Mouse (Mus musculus) CH12.LX (cell line): Measurements from ENCODE around the gene Cfap74. TPM values are rescaled to one million over a fixed set of nuclear protein-coding genes. Genes with fewer than 3 reads are reported as not detected.

Experiments used
- DNase-seq: peaks from one replicate; pipeline ENCODE4 v3.0.0-alpha.2; 2013; ENCODE audit errors: extremely low read depth
- H3K27ac ChIP-seq: 2 replicates; pipeline ENCODE4 v1.5.1; 2012; ENCODE audit warnings: low read depth, mild to moderate bottlenecking, control low read depth, moderate library complexity; ENCODE audit not compliant: insufficient read depth
- H3K27me3 ChIP-seq: replicated peaks from 2 replicates; pipeline ENCODE3; 2012; ENCODE audit warnings: inconsistent platforms
- H3K36me3 ChIP-seq, 2 experiments: replicated peaks in 1 of 2; 2 replicates each; pipeline versions ENCODE3 to v1.6.1; 2012; ENCODE audit warnings: inconsistent platforms in 1 of 2, low read length in 1 of 2, mild to moderate bottlenecking in 1 of 2, mixed read lengths in 1 of 2, moderate library complexity in 1 of 2; ENCODE audit not compliant: control insufficient read depth in 1 of 2, insufficient read depth in 1 of 2
- H3K4me1 ChIP-seq, 2 experiments: 2 replicates each; pipeline ENCODE4 v1.6.1; 2012; ENCODE audit warnings: inconsistent platforms in 1 of 2, moderate library complexity in 1 of 2; ENCODE audit not compliant: insufficient read depth in 2 of 2, control insufficient read depth in 1 of 2
- H3K4me2 ChIP-seq: 2 replicates; pipeline ENCODE4 v1.6.1; 2012; ENCODE audit warnings: low read depth, mild to moderate bottlenecking, control low read depth; ENCODE audit not compliant: poor library complexity, insufficient read depth, severe bottlenecking
- H3K4me3 ChIP-seq, 3 experiments: fragments of 150-350 bp in 1 of 3; sonication (generic) in 1 of 3; replicated peaks in 1 of 3; 2 replicates each; pipeline versions ENCODE3 to v1.5.1; 2011 to 2012; ENCODE audit warnings: low read depth in 2 of 3, low read length in 2 of 3, mild to moderate bottlenecking in 2 of 3, moderate library complexity in 2 of 3, control low read depth in 1 of 3, improper control_type of control experiment in 1 of 3, inconsistent platforms in 1 of 3, mixed read lengths in 1 of 3; ENCODE audit not compliant: poor library complexity in 1 of 3
- H3K79me2 ChIP-seq: replicated peaks from 2 replicates; pipeline ENCODE4 v1.6.1; 2012; ENCODE audit warnings: mild to moderate bottlenecking, moderate library complexity; ENCODE audit not compliant: control insufficient read depth, poor library complexity, insufficient read depth, severe bottlenecking; ENCODE audit errors: extremely low read depth
- H3K9ac ChIP-seq: 2 replicates; pipeline ENCODE4 v1.6.1; 2012; ENCODE audit warnings: low read depth, mild to moderate bottlenecking, control low read depth, moderate library complexity; ENCODE audit not compliant: insufficient read depth
- H3K9me3 ChIP-seq: replicated peaks from 2 replicates; pipeline ENCODE3; 2012; ENCODE audit warnings: low read length, inconsistent platforms, mixed read lengths
- CHD2 ChIP-seq: IDR thresholded peaks from 2 replicates; pipeline ENCODE4 v1.6.1; 2011; ENCODE audit warnings: low read length, improper control_type of control experiment
- CTCF ChIP-seq, 2 experiments: IDR thresholded peaks in 1 of 2; conservative IDR thresholded peaks in 1 of 2; 2 replicates each; pipeline ENCODE4 v1.5.1; 2011 to 2012; ENCODE audit warnings: low read depth in 2 of 2, low read length in 2 of 2, improper control_type of control experiment in 1 of 2, inconsistent platforms in 1 of 2, mild to moderate bottlenecking in 1 of 2, moderate library complexity in 1 of 2
- GABPA ChIP-seq: IDR thresholded peaks from 2 replicates; pipeline ENCODE4 v1.6.1; 2012; ENCODE audit warnings: low read depth, low read length, improper control_type of control experiment, inconsistent platforms; ENCODE audit not compliant: insufficient replicate concordance
- IRF4 ChIP-seq: IDR thresholded peaks from 2 replicates; pipeline ENCODE4 v1.6.1; 2014; ENCODE audit warnings: low read depth, mild to moderate bottlenecking, inconsistent platforms, low read length, improper control_type of control experiment
- MAZ ChIP-seq: IDR thresholded peaks from 2 replicates; pipeline ENCODE4 v1.6.1; 2012; ENCODE audit warnings: low read depth, mild to moderate bottlenecking, inconsistent platforms, low read length, improper control_type of control experiment, moderate library complexity
- MXI1 ChIP-seq: IDR thresholded peaks from 2 replicates; pipeline ENCODE4 v1.6.1; 2011; ENCODE audit warnings: mild to moderate bottlenecking, low read depth, low read length, improper control_type of control experiment
- MYC ChIP-seq: IDR thresholded peaks from 2 replicates; pipeline ENCODE4 v1.6.1; 2011; ENCODE audit warnings: low read depth, mild to moderate bottlenecking, improper control_type of control experiment, low read length
- NELFE ChIP-seq: IDR thresholded peaks from 2 replicates; pipeline ENCODE4 v1.6.1; 2011; ENCODE audit warnings: low read depth, low read length, improper control_type of control experiment
- NRF1 ChIP-seq: IDR thresholded peaks from 2 replicates; pipeline ENCODE4 v1.6.1; 2014; ENCODE audit warnings: low read depth, mild to moderate bottlenecking, inconsistent platforms, low read length, improper control_type of control experiment, moderate library complexity
- RAD21 ChIP-seq: IDR thresholded peaks from 2 replicates; pipeline ENCODE4 v1.6.1; 2011; ENCODE audit warnings: low read depth, mild to moderate bottlenecking, low read length, improper control_type of control experiment, moderate library complexity
- SIN3A ChIP-seq: IDR thresholded peaks from 2 replicates; pipeline ENCODE4 v1.6.1; 2012; ENCODE audit warnings: low read length, improper control_type of control experiment, inconsistent platforms
- TBP ChIP-seq: conservative IDR thresholded peaks from 2 replicates; pipeline ENCODE4 v1.6.1; 2011; ENCODE audit warnings: low read depth, low read length, improper control_type of control experiment
- TCF12 ChIP-seq: IDR thresholded peaks from 2 replicates; pipeline ENCODE4 v1.6.1; 2014; ENCODE audit warnings: low read depth, mild to moderate bottlenecking, inconsistent platforms, low read length, improper control_type of control experiment
- UBTF ChIP-seq: IDR thresholded peaks from 2 replicates; pipeline ENCODE4 v1.6.1; 2012; ENCODE audit warnings: low read depth, mild to moderate bottlenecking, inconsistent platforms, low read length, improper control_type of control experiment, moderate library complexity
- ZKSCAN1 ChIP-seq: IDR thresholded peaks from 2 replicates; pipeline ENCODE4 v1.6.1; 2012; ENCODE audit warnings: low read depth, inconsistent platforms, low read length, improper control_type of control experiment, borderline replicate concordance
- ZMIZ1 ChIP-seq: IDR thresholded peaks from 2 replicates; pipeline ENCODE4 v1.6.1; 2012; ENCODE audit warnings: low read depth, mild to moderate bottlenecking, inconsistent platforms, low read length, improper control_type of control experiment
- ZNF384 ChIP-seq: IDR thresholded peaks from 2 replicates; pipeline ENCODE4 v1.6.1; 2012; ENCODE audit warnings: low read depth, low read length, improper control_type of control experiment, inconsistent platforms
- dilution Hi-C: fragments of 300-500 bp; cut with MboI; formaldehyde crosslinking; loops from 2 replicates; pipeline ENCODE4 v1.14.3; 2020; ENCODE audit warnings: low sequenced_read_pairs; ENCODE audit not compliant: extremely low pct_unique_long_range_greater_than_20kb, extremely low pct_ligation_motif_present
- in situ Hi-C: fragments of 300-500 bp; cut with MboI; formaldehyde crosslinking; loops from 3 replicates; pipeline ENCODE4 v1.14.3; 2019; ENCODE audit warnings: low sequenced_read_pairs, low pct_ligation_motif_present, low pct_unique_long_range_greater_than_20kb, mixed read lengths
- polyA plus RNA-seq: library from polyadenylated mRNA; unstranded; fragments of >175 nt; gene quantifications from 2 replicates; pipeline ENCODE4 v1.2.1, GENCODE M21; 2012; ENCODE audit warnings: low read depth; ENCODE audit not compliant: insufficient read length
- total RNA-seq, 2 experiments: library from RNA; depleted of rRNA; stranded (reverse); fragments of 300-350 nt in 1 of 2; fragments of >200 nt in 1 of 2; gene quantifications; 2 replicates each; pipeline ENCODE4 v1.2.3; 2012 to 2014

The Cfap74 gene
- total and polyA plus RNA-seq, 3 experiments: 4.7 to 8.5 (median 5.2) TPM

DNA sequence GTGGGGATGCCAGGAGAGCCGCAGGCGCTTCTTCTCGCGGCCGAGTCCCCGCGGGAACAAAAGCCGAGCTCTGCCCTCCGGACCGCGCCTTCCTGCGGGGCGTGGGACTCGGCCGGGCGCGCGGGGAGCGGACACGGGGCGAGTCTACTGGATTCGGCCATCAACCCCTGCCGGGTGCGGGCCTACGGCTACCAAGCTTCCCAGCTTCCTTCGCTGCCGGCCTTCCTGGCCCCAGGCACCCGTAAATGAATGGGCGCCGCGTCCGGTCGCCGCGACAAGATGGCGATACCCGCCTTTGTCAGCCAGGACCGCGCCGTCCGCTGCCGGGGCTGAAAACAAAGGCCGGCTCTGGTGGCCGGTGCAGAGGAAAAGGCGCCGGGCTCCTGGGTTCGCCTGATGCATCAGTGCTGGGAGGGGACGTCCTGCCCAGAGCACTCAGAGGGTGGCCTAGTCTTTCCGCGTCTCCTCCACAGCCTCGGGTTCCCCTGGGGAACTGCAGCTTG, 83.2 kb downstream of the Cfap74 start:
- DNase-seq: peak; percentile 41
- no peaks in the 10 kb centered on the region for H3K9me3 ChIP-seq
- H3K27me3 ChIP-seq: no peaks in the 10 kb centered on the region
- peaks cover 57% of the 10 kb centered on the region for H3K79me2 ChIP-seq
- in situ Hi-C loops: no loop called here
- peak overlapping the region; percentile 100 for H3K9ac ChIP-seq
- H3K4me2 ChIP-seq: peak overlapping the region; percentile 68; the same call in 1 of the 2 replicates
- H3K4me1 ChIP-seq: peaks cover 25 to 60% of the 10 kb centered on the region in 2 experiments
- TF ChIP-seq ZNF384 (no peak), MXI1 (peak; percentile 42; the same call in 1 of the 2 replicates), SIN3A (peak; percentile 15; the same call in 1 of the 2 replicates), TBP (no peak), TCF12 (0 out of 2 replicates have a peak, but pooled peaks have one; percentile 13), UBTF (peak; percentile 73)
- peak overlapping the region; percentile 60 for H3K27ac ChIP-seq
- peak overlapping the region; percentile 90 to 92 (median 91) for H3K4me3 ChIP-seq
- peaks cover 0 to 15% of the 10 kb centered on the region in 2 experiments for H3K36me3 ChIP-seq
- dilution Hi-C loops: no loop called here

- no peak for TF ChIP-seq MAZ
- TF ChIP-seq RAD21: no peak
- TF ChIP-seq ZMIZ1: no peak
- no peak for TF ChIP-seq GABPA
- TF ChIP-seq ZKSCAN1: no peak
- no peak for TF ChIP-seq NELFE
- no peak for TF ChIP-seq IRF4
- TF ChIP-seq NRF1: no peak
- TF ChIP-seq SIN3A: no peak
- TF ChIP-seq UBTF: no peak
- TF ChIP-seq CTCF (conservative IDR thresholded peaks at IDR 0.05 in 1 of 2, IDR thresholded peaks at IDR 0.05 in 1 of 2; ENCODE audit: low read depth in 2 of 2, low read length in 2 of 2): no peak
- no peak for TF ChIP-seq MYC
- TF ChIP-seq CHD2: no peak
- Histone ChIP-seq H3K9ac (no peak overlapping the region), H3K4me2 (peak overlapping the region; percentile 17; the same call in 1 of the 2 replicates), H3K9me3 (no peaks in the 10 kb centered on the region), H3K27ac (no peak overlapping the region), H3K4me1 (peaks cover 4 to 38% of the 10 kb centered on the region in 2 experiments), H3K79me2 (peaks cover 80% of the 10 kb centered on the region), H3K4me3 (no peak overlapping the region), H3K27me3 (no peaks in the 10 kb centered on the region), H3K36me3 (peaks cover 0 to 22% of the 10 kb centered on the region in 2 experiments)
- DNase-seq: no peak
- dilution Hi-C loops (no loop called here), in situ Hi-C loops (no loop called here)
These were observed 85.9 kb downstream of the Cfap74 start for GRCm38 (mm10) chr4:155494891-155495290.
